Mouse (Mus musculus): ENCODE data around the gene Ypel2. TPM values are rescaled to one million over a fixed set of nuclear protein-coding genes. Genes with fewer than 3 reads are reported as not detected.

Gene Ypel2
- polyA plus RNA-seq, 1 experiment from 2014 or later: 3.2 TPM

DNA sequence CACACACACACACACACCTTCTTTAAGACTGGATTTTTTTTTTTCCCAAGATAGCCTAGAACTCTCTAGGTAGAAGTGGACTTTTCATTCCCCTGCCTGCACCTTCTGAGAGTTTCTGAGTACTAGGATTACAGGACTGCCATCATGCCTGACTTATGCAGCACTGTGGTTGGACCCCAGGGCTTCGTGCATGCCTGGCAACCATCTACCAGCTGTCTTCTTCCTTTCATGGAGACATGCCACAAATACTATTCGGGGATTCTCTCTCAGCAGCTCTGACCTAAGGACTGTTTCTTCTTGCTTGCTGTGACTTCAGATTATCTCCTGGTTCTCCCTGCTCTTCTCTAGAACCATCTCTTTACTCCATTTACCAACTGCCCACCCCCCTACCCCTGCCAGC, 88.2 kb downstream of the Ypel2 start:
- 80% methylated on average over 2 of the region's 2 CpGs for WGBS
- no peak for ATAC-seq (ENCODE audit: low FRiP score)

GRCm38 (mm10) chr11:86904706-86905105, 88.8 kb downstream of the Ypel2 start:
- DNase-seq (ENCODE audit: low spot score): no peak
- Histone ChIP-seq H3K9me3 (ENCODE audit: control insufficient read depth, low read length) (no peaks in the 10 kb centered on the region), H3K36me3 (replicated peaks; ENCODE audit: control insufficient read depth, insufficient read depth) (no peaks in the 10 kb centered on the region), H3K27me3 (ENCODE audit: control insufficient read depth, insufficient read depth, low read length) (no peaks in the 10 kb centered on the region), H3K4me2 (replicated peaks) (no peak overlapping the region), H3K9ac (no peak overlapping the region), H3K4me3 (replicated peaks; ENCODE audit: low read length) (no peak overlapping the region), H3K27ac (no peak overlapping the region), H3K4me1 (replicated peaks; ENCODE audit: control insufficient read depth, insufficient read depth, low read length) (no peaks in the 10 kb centered on the region)
- WGBS: 66% methylated on average over 4 of the region's 4 CpGs
- ATAC-seq (ENCODE audit: low FRiP score): no peak

More for the DNA sequence above, 88.2 kb downstream of the Ypel2 start:
- Histone ChIP-seq H3K9ac (no peak overlapping the region), H3K27ac (no peak overlapping the region), H3K4me1 (replicated peaks; ENCODE audit: control insufficient read depth, insufficient read depth, low read length) (no peaks in the 10 kb centered on the region), H3K27me3 (ENCODE audit: control insufficient read depth, insufficient read depth, low read length) (no peaks in the 10 kb centered on the region), H3K36me3 (replicated peaks; ENCODE audit: control insufficient read depth, insufficient read depth) (no peaks in the 10 kb centered on the region), H3K9me3 (ENCODE audit: control insufficient read depth, low read length) (no peaks in the 10 kb centered on the region), H3K4me2 (replicated peaks) (no peak overlapping the region), H3K4me3 (replicated peaks; ENCODE audit: low read length) (no peak overlapping the region)
- no peak for DNase-seq (ENCODE audit: low spot score)

DNA sequence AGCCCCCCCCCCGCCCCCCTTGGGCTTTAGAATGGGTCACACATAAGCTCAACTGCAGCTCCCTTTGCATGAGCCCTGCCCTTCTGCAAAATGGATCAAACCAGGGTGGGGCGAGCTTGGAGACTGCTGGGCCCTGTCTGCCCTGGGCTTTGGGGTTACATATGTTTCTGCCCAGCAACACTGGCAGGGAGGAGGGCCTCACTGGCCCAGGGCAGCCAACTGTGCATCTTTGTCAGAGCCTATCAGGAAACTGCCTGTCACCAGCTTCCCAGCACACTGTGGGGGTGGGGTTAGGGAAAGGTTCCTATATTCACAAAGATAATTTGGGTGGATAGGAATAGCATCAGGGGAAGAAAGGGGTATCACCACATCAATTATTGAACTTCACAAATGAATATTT, 95.1 kb downstream of the Ypel2 start:
- H3K9me3 ChIP-seq (ENCODE audit: control insufficient read depth, low read length): no peaks in the 10 kb centered on the region
- 34% methylated on average over 2 of the region's 2 CpGs for WGBS
- ATAC-seq (ENCODE audit: low FRiP score): peak; percentile 59; the same call in 1 of the 2 replicates
- no peak overlapping the region for H3K9ac ChIP-seq
- peaks cover 5% of the 10 kb centered on the region; the same call in 1 of the 2 replicates for H3K4me1 ChIP-seq (replicated peaks; ENCODE audit: control insufficient read depth, insufficient read depth, low read length)
- no peak overlapping the region for H3K4me3 ChIP-seq (replicated peaks; ENCODE audit: low read length)
- no peaks in the 10 kb centered on the region for H3K27me3 ChIP-seq (ENCODE audit: control insufficient read depth, insufficient read depth, low read length)
- no peak for DNase-seq (ENCODE audit: low spot score)
- no peak overlapping the region for H3K4me2 ChIP-seq (replicated peaks)
- H3K36me3 ChIP-seq (replicated peaks; ENCODE audit: control insufficient read depth, insufficient read depth): no peaks in the 10 kb centered on the region
- H3K27ac ChIP-seq: no peak overlapping the region

- WGBS: 48% methylated on average over 3 of the region's 3 CpGs
These were observed 97.9 kb downstream of the Ypel2 start for GRCm38 (mm10) chr11:86895567-86895966.

GRCm38 (mm10) chr11:86895156-86895555, 98.4 kb downstream of the Ypel2 start:
- H3K27me3 ChIP-seq (ENCODE audit: control insufficient read depth, insufficient read depth, low read length): no peaks in the 10 kb centered on the region
- no peak for DNase-seq (ENCODE audit: low spot score)
- H3K36me3 ChIP-seq (replicated peaks; ENCODE audit: control insufficient read depth, insufficient read depth): no peaks in the 10 kb centered on the region
- no peak for ATAC-seq (ENCODE audit: low FRiP score)
- no peak overlapping the region for H3K4me2 ChIP-seq (replicated peaks)
- WGBS: 66% methylated on average over 9 of the region's 9 CpGs
- H3K9ac ChIP-seq: no peak overlapping the region
- peaks cover 5% of the 10 kb centered on the region; the same call in 1 of the 2 replicates for H3K4me1 ChIP-seq (replicated peaks; ENCODE audit: control insufficient read depth, insufficient read depth, low read length)
- H3K9me3 ChIP-seq (ENCODE audit: control insufficient read depth, low read length): no peaks in the 10 kb centered on the region
- H3K4me3 ChIP-seq (replicated peaks; ENCODE audit: low read length): no peak overlapping the region
- H3K27ac ChIP-seq: no peak overlapping the region

More at GRCm38 (mm10) chr11:86895567-86895966, 97.9 kb downstream of the Ypel2 start:
- peaks cover 5% of the 10 kb centered on the region; the same call in 1 of the 2 replicates for H3K4me1 ChIP-seq (replicated peaks; ENCODE audit: control insufficient read depth, insufficient read depth, low read length)
- no peaks in the 10 kb centered on the region for H3K36me3 ChIP-seq (replicated peaks; ENCODE audit: control insufficient read depth, insufficient read depth)
- H3K4me2 ChIP-seq (replicated peaks): no peak overlapping the region
- H3K9ac ChIP-seq: no peak overlapping the region
- no peak overlapping the region for H3K27ac ChIP-seq
- no peaks in the 10 kb centered on the region for H3K9me3 ChIP-seq (ENCODE audit: control insufficient read depth, low read length)
- H3K4me3 ChIP-seq (replicated peaks; ENCODE audit: low read length): no peak overlapping the region
- DNase-seq (ENCODE audit: low spot score) (no peak), ATAC-seq (ENCODE audit: low FRiP score) (no peak)
- H3K27me3 ChIP-seq (ENCODE audit: control insufficient read depth, insufficient read depth, low read length): no peaks in the 10 kb centered on the region

- ATAC-seq (ENCODE audit: low FRiP score): peak; percentile 80
- H3K27ac ChIP-seq: no peak overlapping the region
- WGBS: 6% methylated on average over 19 of the region's 19 CpGs
These were observed 99.3 kb downstream of the Ypel2 start for GRCm38 (mm10) chr11:86894171-86894577.

GRCm38 (mm10) chr11:86892996-86893670, 100.4 kb downstream of the Ypel2 start:
- DNase-seq (ENCODE audit: low spot score): no peak
- Histone ChIP-seq H3K4me2 (replicated peaks) (no peak overlapping the region), H3K4me1 (replicated peaks; ENCODE audit: control insufficient read depth, insufficient read depth, low read length) (peaks cover 1% of the 10 kb centered on the region; the same call in 1 of the 2 replicates), H3K27ac (no peak overlapping the region), H3K4me3 (replicated peaks; ENCODE audit: low read length) (no peak overlapping the region), H3K9ac (no peak overlapping the region), H3K36me3 (replicated peaks; ENCODE audit: control insufficient read depth, insufficient read depth) (no peaks in the 10 kb centered on the region), H3K27me3 (ENCODE audit: control insufficient read depth, insufficient read depth, low read length) (no peaks in the 10 kb centered on the region), H3K9me3 (ENCODE audit: control insufficient read depth, low read length) (no peaks in the 10 kb centered on the region)
- no peak for ATAC-seq (ENCODE audit: low FRiP score)
- 77% methylated on average over 15 of the region's 15 CpGs for WGBS

More at GRCm38 (mm10) chr11:86894171-86894577, 99.3 kb downstream of the Ypel2 start:
- Histone ChIP-seq H3K4me3 (replicated peaks; ENCODE audit: low read length) (peak overlapping the region; percentile 31), H3K4me2 (replicated peaks) (peak overlapping the region; percentile 59), H3K4me1 (replicated peaks; ENCODE audit: control insufficient read depth, insufficient read depth, low read length) (peaks cover 5% of the 10 kb centered on the region; the same call in 1 of the 2 replicates), H3K27me3 (ENCODE audit: control insufficient read depth, insufficient read depth, low read length) (no peaks in the 10 kb centered on the region), H3K9ac (peak overlapping the region; percentile 51), H3K9me3 (ENCODE audit: control insufficient read depth, low read length) (no peaks in the 10 kb centered on the region), H3K36me3 (replicated peaks; ENCODE audit: control insufficient read depth, insufficient read depth) (no peaks in the 10 kb centered on the region)
- DNase-seq (ENCODE audit: low spot score): peak; percentile 85

Other genes with a start within 250 kb of the Ypel2 start
- gene Cltc, start 236.1 kb downstream of the Ypel2 start, polyA plus RNA-seq (2014; fragmentation: Nextera tagmentation; extraction: Ambion mirVana): 226 and 247 TPM in 2 replicates
- gene Dhx40, start 186.0 kb downstream of the Ypel2 start, polyA plus RNA-seq (2014; fragmentation: Nextera tagmentation; extraction: Ambion mirVana): 22.3 and 24.0 TPM in 2 replicates
- 157 and 171 TPM in 2 replicates for gene Gdpd1, start 80.4 kb upstream of the Ypel2 start, polyA plus RNA-seq (2014; fragmentation: Nextera tagmentation; extraction: Ambion mirVana)
- gene Smg8, start 93.1 kb upstream of the Ypel2 start, polyA plus RNA-seq (2014; fragmentation: Nextera tagmentation; extraction: Ambion mirVana): 22.5 and 23.1 TPM in 2 replicates
- 2.9 and 3.6 TPM in 2 replicates for gene Prr11, start 115.0 kb upstream of the Ypel2 start, polyA plus RNA-seq (2014; fragmentation: Nextera tagmentation; extraction: Ambion mirVana)
- gene Ska2, start 115.5 kb upstream of the Ypel2 start, polyA plus RNA-seq (2014; fragmentation: Nextera tagmentation; extraction: Ambion mirVana): 37.8 and 39.4 TPM in 2 replicates
- 104 and 107 TPM in 2 replicates for gene Trim37, start 133.4 kb upstream of the Ypel2 start, polyA plus RNA-seq (2014; fragmentation: Nextera tagmentation; extraction: Ambion mirVana)